Mouse (Mus musculus): Measurements from ENCODE around the gene Alkbh7. TPM values are rescaled to one million over a fixed set of nuclear protein-coding genes. Genes with fewer than 3 reads are reported as not detected.

Alkbh7 gene
- total RNA-seq (2021): 10 to 100 TPM; 23.3 to 25.2 TPM
- long read RNA-seq, experiment 1, transcript Alkbh7-201 (4 exons, 917 nt): major isoform, 15 of 18 reads
- long read RNA-seq, experiment 1, partial matches to known transcripts: 0 of 18 reads
- long read RNA-seq, experiment 1, other reads (novel, unspliced or antisense): 2 of 18 reads
- long read RNA-seq, experiment 2, transcript Alkbh7-201 (4 exons, 917 nt): major isoform, 18 of 25 reads
- long read RNA-seq, experiment 2, partial matches to known transcripts: 1 of 25 reads
- long read RNA-seq, experiment 2, other reads (novel, unspliced or antisense): 2 of 25 reads

GRCm38 (mm10) chr17:56997029-56997667 is at the start of gene Alkbh7:
Alkbh7 (plus strand) TSS chr17:56997339.
- intact Hi-C loops (cut with DNase I; ENCODE audit: low total_unique reads): loop anchor here (5.0 kb wide), 1 partner anchor 170 kb away; no protein-coding TSS in a partner anchor
- DNase-seq: peak; percentile 97

DNA sequence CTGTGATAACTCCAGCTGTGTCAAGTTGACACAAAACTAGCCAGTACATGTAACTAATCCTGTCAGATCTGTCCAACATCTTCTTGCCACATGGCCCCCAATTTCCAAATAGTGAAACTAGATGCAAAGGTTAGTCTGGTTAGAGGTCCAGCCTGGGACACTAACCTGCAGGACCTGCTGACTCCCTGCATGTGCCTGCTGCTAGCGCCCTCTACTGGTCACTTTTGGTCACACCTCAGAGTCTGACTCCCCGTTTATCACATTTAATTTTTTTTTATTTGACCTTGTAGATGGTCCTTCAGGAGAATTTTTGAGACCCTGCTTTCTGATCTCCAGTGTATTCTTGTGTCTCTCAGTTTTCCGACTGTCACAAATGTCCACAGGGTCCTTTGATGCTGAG is 46.2 kb upstream of the Alkbh7 start:
- intact Hi-C loops (cut with DNase I; ENCODE audit: low total_unique reads): loop anchor here (5.0 kb wide), 2 partner anchors 54 to 144 kb away; no protein-coding TSS in a partner anchor
- peak; percentile 46 for DNase-seq

DNA sequence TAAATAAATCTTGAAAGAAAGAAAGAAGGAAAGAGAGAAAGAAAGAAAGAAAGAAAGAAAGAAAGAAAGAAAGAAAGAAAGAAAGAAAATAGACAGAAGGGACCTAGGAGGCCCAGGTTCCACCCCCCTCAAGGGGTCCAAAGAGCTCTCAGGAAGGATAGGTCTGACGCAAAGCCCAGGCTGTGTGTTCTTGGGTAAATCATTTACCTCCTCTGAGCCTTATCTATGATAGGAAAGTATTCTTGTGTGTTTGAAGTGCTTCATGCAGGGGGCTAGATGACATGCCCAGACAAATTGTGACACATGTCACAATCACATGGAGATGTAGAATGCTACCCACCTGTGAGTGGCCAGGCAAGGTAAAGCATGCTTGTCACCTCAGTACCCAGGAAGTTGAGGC is 44.5 kb upstream of the Alkbh7 start:
- intact Hi-C loops (cut with DNase I; ENCODE audit: low total_unique reads): loop anchor here (5.0 kb wide), 2 partner anchors 55 to 145 kb away; no protein-coding TSS in a partner anchor
- no peak for DNase-seq

GRCm38 (mm10) chr17:56954871-56955270 is 42.3 kb upstream of the Alkbh7 start:
- intact Hi-C loops (cut with DNase I; ENCODE audit: low total_unique reads): loop anchor here (5.0 kb wide), 2 partner anchors 58 to 148 kb away; no protein-coding TSS in a partner anchor
- no peak for DNase-seq

GRCm38 (mm10) chr17:56957763-56958429 is 39.2 kb upstream of the Alkbh7 start:
- DNase-seq: no peak
- intact Hi-C loops (cut with DNase I; ENCODE audit: low total_unique reads): no loop called here

DNA sequence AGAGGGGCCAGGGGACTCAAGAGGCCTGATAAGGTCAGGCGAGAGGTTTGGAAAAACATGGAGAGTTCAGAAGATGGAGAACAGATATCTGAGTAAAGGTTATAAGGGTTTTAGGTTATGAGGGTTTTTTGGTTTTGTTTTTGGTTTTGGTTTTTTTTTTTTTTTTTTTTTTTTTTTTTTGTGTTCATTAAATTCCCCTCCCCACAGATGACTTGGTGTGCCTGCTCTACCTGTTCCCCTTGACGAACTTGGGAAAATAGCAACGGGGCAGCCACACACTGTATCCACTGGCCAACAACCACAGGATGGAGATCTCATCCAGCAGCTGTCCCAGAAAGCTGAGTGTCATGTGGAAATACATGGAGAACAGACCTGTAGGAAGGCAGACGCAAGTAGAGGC is 38.5 kb upstream of the Alkbh7 start:
- no peak for DNase-seq
- intact Hi-C loops (cut with DNase I; ENCODE audit: low total_unique reads): no loop called here

DNA sequence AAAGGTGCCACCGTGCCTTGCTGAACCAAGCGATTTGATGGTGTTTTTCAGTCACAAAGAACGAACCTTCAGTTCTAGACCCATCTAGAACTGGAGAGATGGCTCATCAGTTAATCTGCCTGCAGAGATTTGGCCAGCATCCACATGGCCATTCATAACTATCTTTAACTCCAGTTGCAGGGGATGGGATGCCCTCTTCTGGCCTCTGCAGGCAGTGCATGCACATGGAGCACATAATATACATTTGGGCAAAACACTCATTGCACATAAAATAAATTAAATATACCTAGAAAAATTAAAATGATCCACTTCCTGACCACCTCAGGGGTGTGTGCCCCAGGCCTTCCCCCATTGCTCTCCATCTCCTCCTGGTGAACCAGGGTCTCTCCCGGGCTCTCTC is 35.3 kb upstream of the Alkbh7 start:
- no peak for DNase-seq
- intact Hi-C loops (cut with DNase I; ENCODE audit: low total_unique reads): no loop called here

GRCm38 (mm10) chr17:56962642-56963405 is 34.3 kb upstream of the Alkbh7 start:
- intact Hi-C loops (cut with DNase I; ENCODE audit: low total_unique reads): no loop called here
- no peak for DNase-seq

DNA sequence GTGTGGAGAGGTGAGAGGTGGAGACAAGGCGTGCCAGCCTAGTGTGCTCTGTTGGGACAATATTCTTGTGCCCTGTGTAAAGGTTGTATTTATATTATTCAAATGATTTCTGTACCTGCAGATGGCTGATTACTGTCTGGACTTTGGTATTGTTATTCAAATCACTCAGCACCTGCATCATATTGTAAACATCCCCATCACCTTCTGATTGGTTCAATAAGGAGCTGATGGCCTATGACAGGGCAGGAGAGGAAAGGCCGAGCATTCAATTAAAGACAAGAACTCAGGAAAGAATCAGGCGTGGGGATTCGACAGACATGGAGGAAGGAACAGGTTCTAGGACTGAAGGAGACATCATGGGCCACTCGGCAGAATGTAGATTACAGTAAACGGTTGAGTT is 33.5 kb upstream of the Alkbh7 start:
- intact Hi-C loops (cut with DNase I; ENCODE audit: low total_unique reads): no loop called here

DNA sequence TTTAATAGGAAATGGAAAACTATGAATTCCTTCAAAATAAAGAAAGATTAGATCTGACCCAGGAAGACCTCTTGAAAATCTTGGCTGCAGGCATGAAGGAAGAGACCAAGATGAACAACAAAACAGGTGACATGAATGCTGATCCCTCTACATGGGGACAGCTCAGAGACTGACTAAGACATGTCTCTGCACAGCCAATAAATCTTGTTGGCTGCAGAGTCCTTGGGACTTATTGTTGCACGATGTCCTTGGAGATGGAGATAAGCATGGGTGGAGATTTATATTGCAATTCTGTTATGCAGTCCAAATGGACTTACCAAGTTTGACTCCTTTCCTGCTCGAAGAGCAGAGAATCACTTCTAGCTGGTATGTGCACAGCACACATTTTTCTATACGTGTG is 27.8 kb upstream of the Alkbh7 start:
- intact Hi-C loops (cut with DNase I; ENCODE audit: low total_unique reads): no loop called here
- no peak for DNase-seq

More for the DNA sequence above, 33.5 kb upstream of the Alkbh7 start:
- DNase-seq: no peak

- intact Hi-C loops (cut with DNase I; ENCODE audit: low total_unique reads): no loop called here
Observed at GRCm38 (mm10) chr17:56970081-56970480, 27.1 kb upstream of the Alkbh7 start.

DNA sequence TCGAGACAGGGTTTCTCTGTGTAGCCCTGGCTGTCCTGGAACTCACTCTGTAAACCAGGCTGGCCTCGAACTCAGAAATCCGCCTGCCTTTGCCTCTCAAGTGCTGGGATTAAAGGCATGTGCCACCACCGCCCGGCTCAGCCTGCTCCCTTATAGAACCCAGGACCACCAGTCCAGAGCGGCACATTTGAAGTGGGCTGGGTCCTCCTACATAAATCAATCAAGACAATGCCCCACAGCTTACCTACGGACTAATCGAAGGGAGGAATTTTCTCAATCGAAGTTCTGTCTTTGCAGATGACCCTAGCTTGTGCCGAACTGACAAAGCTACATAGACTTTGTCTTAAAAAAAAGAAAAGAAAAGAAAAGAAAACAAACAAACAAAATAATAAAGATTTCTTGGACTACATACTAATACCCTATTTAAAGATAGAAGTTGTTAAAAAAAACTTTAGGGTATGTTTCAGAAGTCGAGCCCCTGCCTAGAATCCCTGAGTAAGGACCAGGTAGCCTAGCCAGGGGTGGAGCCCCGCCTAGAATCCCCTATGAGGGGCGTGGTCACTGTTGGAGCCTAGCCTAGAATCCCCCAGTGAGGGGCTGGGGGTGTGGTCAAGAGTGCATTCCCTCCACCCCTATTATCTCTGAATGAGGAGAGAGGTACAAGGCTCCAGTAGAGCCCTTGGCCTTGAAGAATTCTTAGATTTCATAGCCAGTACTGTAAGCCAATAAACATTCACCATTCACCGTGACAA is 23.0 kb upstream of the Alkbh7 start:
- no peak for DNase-seq
- intact Hi-C loops (cut with DNase I; ENCODE audit: low total_unique reads): no loop called here

More at GRCm38 (mm10) chr17:56970081-56970480, 27.1 kb upstream of the Alkbh7 start:
- DNase-seq: no peak

DNA sequence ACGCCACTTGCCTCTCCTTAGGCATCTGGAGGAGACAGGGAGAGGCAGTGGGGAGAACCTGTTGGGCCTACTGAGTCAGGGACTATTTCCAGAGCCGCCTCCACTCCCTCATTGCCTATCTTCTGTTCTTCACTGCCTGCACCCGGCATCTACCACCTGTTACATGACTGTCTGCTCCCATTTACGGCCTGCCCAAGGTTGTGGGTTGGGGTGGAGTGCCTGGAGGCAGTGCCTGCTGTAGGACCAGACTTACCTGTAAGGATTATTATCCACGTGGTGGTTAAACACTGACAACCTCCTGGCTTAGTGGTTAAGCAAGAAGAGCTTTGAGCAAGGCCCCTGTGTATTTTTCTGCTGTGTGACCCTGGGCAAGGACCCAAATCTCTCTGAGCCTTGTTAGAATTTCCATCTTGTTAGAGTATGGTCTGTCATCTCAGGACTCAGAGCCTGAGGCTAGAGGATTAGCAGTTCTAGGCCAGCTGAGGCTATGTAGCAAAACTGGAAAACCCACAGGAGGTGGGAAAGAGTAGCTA is 22.4 kb upstream of the Alkbh7 start:
- intact Hi-C loops (cut with DNase I; ENCODE audit: low total_unique reads): no loop called here
- DNase-seq: no peak

DNA sequence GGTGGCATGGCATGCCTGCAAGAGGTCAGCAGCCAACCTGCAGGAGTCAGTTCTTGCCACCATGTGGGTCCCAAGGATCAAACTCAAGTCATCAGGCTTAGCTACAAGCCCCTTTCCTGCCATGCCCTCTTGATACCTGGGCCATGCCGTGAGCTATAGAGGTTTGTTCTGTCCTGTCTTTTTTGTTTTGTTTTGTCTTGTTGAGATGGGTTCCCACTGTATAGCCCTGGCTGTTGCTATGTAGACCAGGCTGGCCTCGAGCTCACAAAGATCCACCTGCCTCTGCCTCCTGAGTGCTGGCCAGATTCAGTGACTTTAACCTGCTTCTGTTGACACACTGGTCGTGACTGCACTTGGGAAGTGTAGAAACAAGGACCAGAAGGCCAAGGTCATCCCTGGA is 21.7 kb upstream of the Alkbh7 start:
- intact Hi-C loops (cut with DNase I; ENCODE audit: low total_unique reads): no loop called here
- DNase-seq: no peak

DNA sequence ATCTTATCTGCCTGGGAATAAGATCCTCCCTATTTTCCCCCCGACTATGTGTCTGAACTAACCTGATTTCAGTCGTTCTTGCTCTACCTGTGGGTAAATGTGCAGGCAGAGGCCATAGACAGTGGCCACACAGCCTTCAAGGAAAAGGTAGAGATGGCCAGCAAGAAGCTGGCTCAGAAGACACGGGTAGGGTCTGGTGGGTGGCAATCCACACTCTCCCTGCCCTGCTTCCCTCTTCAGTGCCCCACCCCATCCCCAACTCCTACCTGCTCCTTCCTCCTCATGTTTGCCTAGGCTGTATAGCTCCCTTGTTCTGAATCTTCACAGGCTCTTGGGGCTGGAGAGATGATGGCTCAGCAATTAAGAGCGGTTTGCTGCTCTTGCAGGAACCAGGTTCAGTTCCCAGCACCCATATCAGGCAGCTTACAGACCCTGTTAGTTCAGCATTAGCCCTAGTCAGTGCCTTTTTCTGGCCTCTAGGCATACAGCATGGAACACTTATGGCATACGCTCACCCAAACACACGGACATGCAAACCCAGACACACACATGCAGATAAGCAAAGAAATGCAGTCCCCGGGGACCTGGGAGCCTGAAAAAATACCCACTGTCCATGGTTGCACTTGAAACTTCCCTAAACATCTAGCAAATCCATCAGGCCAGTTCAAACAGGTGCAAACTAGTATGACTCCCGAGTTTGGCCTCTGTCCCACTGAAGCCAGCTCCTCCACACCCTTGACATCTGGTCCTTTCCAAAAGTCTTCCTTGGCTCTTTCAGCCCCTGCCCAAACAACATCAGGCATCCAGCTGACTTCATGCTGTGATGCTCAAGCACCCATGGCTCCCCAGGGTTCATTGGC is 20.4 kb upstream of the Alkbh7 start:
- intact Hi-C loops (cut with DNase I; ENCODE audit: low total_unique reads): no loop called here

DNA sequence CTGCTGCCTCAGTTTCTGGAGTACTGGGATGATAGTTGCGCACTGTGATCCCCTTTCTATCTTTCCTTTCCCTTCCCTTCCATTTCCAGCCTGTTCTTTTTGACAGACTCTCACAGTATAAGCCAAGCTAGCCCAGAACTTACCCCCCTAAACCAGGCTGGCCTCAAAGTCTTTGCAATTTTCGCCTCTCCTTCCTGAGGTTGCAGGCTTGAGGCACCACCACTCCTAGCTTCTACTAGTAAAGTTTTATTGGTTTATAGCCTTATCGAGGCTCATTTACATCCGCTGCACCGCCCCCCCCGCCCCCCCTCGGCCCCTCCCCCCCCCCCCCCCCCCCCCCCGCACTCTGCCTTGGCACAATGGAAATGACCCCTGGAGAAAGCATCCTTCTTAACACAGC is 17.6 kb upstream of the Alkbh7 start:
- DNase-seq: no peak
- intact Hi-C loops (cut with DNase I; ENCODE audit: low total_unique reads): no loop called here

More for the DNA sequence above, 20.4 kb upstream of the Alkbh7 start:
- no peak for DNase-seq

DNA sequence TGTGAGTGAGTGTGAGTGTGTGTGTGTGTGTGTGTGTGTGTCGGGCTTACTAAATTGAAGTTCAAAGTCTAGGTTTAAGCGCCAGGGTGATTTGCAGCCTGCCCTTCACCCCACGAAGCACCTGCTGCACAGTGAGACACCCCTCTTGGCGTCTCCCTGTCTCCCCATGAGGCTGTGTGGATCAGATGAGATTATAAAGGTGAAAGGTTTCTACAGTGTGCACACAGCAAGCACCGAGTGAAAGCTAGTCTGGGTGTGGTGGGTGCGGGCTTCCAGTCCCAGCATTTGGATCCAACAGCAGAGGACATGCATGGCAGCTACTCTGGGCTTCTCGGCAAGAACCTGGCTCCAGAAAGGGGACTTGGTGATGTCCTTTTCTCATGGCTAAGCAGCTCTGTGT is 16.1 kb upstream of the Alkbh7 start:
- intact Hi-C loops (cut with DNase I; ENCODE audit: low total_unique reads): no loop called here
- DNase-seq: no peak

DNA sequence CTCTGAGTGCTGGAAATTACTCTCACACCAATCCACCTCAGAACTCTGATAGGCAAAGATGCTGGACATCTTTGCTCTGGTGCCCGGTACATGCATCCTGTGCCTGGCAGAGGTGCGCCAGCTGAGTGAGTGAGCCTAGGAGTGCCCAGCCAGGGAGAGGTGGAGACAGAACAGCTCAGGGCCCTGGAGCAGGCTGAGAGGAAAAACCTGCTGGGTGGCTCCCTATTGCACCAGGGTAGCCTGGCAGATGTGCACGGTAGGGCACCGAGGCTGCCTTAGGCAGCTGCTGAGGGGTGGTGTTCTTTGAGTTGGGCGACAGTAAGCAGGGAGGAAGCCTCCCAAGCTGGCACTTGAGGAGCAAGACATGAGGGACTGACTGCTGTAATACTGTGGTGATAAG is 15.1 kb upstream of the Alkbh7 start, which contains the start of gene Acer1:
TSS of gene Acer1 (minus strand) at position 114 of the 400 bp plus-strand sequence.
- intact Hi-C loops (cut with DNase I; ENCODE audit: low total_unique reads): no loop called here
- DNase-seq: no peak

All from gastrocnemius, postnatal 14 days (tissue).